Mouse (Mus musculus) liver, postnatal 0 days (tissue): ENCODE measurements around the gene Pfdn6.

ENCODE experiments used
- CTCF ChIP-seq: sonication (generic); IDR thresholded peaks from 2 replicates; pipeline ENCODE4 v1.5.1; 2016; ENCODE audit warnings: antibody characterized with exemption, low read depth
- EP300 ChIP-seq: IDR thresholded peaks from 2 replicates; pipeline ENCODE4 v1.6.1; 2016; ENCODE audit warnings: antibody characterized with exemption, low read depth, mild to moderate bottlenecking

DNA sequence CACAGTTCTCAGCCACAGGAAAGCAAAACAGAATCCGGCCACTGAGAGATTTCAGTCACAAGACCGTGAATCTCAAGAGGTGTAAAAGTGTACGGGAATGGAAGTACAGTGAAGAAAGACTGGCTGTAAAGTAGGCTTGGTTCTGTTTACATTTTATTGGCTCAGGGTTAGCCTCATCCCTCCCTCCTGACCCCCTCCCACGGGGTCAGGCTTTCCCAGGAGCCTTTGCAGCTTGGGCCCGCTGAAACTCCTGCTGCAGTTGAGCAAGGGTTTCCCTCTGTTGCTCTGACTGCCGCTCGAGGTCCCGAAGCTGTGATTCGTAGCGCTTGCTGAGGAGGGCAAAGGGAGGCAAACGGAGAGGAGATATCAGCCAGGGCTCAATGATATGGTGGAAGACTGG is 1.4 kb downstream of the Pfdn6 start:
- no peak for TF ChIP-seq CTCF
- TF ChIP-seq EP300, result no peak
